Mouse (Mus musculus): ENCODE data around the gene Ddc. TPM values are rescaled to one million over a fixed set of nuclear protein-coding genes. Genes with fewer than 3 reads are reported as not detected.

The Ddc gene
- polyA plus RNA-seq, 1 experiment from 2014 or later: 19.2 TPM

DNA sequence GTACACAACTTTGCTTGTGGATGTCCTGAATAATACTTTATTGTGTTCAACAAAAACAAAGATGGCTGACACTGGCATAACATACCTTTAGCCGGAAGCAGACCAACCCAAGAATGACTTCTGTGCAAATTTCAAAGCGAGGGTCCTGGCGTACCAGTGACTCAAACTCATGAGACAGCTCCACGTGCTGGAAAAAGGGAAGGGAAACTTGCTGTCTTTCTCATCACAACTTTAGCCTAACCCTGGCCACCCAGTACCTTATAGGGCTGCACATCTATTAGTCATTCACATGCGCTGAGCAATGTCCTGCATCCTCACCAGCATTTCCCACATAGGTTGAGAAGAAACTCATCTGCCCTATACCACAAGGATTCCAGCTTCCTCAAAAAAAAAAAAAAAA is 78.7 kb downstream of the Ddc start:
- Histone ChIP-seq H3K4me1 (replicated peaks; ENCODE audit: control insufficient read depth, insufficient read depth, low read length) (peaks cover 3% of the 10 kb centered on the region; the same call in 1 of the 2 replicates), H3K36me3 (ENCODE audit: control insufficient read depth, insufficient read depth) (no peaks in the 10 kb centered on the region; the same call in 1 of the 2 replicates), H3K4me3 (ENCODE audit: low read depth, low read length) (no peak overlapping the region), H3K4me2 (replicated peaks; ENCODE audit: low read depth) (no peak overlapping the region), H3K27ac (ENCODE audit: low read depth, low read length) (no peak overlapping the region), H3K9me3 (ENCODE audit: control insufficient read depth) (no peaks in the 10 kb centered on the region), H3K9ac (ENCODE audit: low read depth, low read length) (no peak overlapping the region), H3K27me3 (replicated peaks; ENCODE audit: control insufficient read depth, insufficient read depth, low read length) (no peaks in the 10 kb centered on the region)
- TF ChIP-seq CTCF (IDR thresholded peaks at IDR 0.05; ENCODE audit: low read depth): no peak
- 92% methylated on average over 5 of the region's 5 CpGs for WGBS
- ATAC-seq: no peak

GRCm38 (mm10) chr11:11818797-11819196 is 79.1 kb downstream of the Ddc start:
- Histone ChIP-seq H3K4me2 (replicated peaks; ENCODE audit: low read depth) (no peak overlapping the region), H3K4me3 (ENCODE audit: low read depth, low read length) (no peak overlapping the region), H3K4me1 (replicated peaks; ENCODE audit: control insufficient read depth, insufficient read depth, low read length) (peaks cover 3% of the 10 kb centered on the region; the same call in 1 of the 2 replicates), H3K9ac (ENCODE audit: low read depth, low read length) (no peak overlapping the region), H3K27me3 (replicated peaks; ENCODE audit: control insufficient read depth, insufficient read depth, low read length) (no peaks in the 10 kb centered on the region), H3K9me3 (ENCODE audit: control insufficient read depth) (no peaks in the 10 kb centered on the region), H3K36me3 (ENCODE audit: control insufficient read depth, insufficient read depth) (no peaks in the 10 kb centered on the region; the same call in 1 of the 2 replicates), H3K27ac (ENCODE audit: low read depth, low read length) (no peak overlapping the region)
- WGBS: 87% methylated on average over 6 of the region's 6 CpGs
- TF ChIP-seq CTCF (IDR thresholded peaks at IDR 0.05; ENCODE audit: low read depth): no peak
- no peak for ATAC-seq

DNA sequence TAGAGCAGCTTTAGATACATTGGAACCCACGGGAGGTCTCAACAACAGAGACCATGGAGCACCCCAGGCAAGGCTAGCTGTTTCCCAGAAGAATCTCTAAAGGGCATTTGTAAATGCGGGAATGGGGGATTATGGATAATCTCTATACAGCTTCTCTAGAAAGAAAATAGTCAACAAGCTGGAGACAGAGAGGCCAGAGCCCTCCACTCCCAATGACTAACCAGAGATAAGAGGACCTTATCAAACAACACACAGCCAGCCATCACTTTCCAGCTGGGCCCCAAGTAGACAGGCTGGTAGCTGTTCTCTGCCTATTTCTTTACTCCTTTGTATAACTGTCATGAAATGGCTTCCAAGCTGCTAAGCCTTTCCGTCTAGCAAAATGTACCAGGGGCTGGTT is 82.2 kb downstream of the Ddc start:
- Histone ChIP-seq H3K4me3 (ENCODE audit: low read depth, low read length) (no peak overlapping the region), H3K4me1 (replicated peaks; ENCODE audit: control insufficient read depth, insufficient read depth, low read length) (no peaks in the 10 kb centered on the region), H3K27ac (ENCODE audit: low read depth, low read length) (no peak overlapping the region), H3K9me3 (ENCODE audit: control insufficient read depth) (no peaks in the 10 kb centered on the region), H3K9ac (ENCODE audit: low read depth, low read length) (no peak overlapping the region), H3K36me3 (ENCODE audit: control insufficient read depth, insufficient read depth) (no peaks in the 10 kb centered on the region; the same call in 1 of the 2 replicates), H3K27me3 (replicated peaks; ENCODE audit: control insufficient read depth, insufficient read depth, low read length) (no peaks in the 10 kb centered on the region), H3K4me2 (replicated peaks; ENCODE audit: low read depth) (no peak overlapping the region)
- no peak for TF ChIP-seq CTCF (IDR thresholded peaks at IDR 0.05; ENCODE audit: low read depth)
- 59% methylated on average over 3 of the region's 3 CpGs for WGBS
- no peak for ATAC-seq

DNA sequence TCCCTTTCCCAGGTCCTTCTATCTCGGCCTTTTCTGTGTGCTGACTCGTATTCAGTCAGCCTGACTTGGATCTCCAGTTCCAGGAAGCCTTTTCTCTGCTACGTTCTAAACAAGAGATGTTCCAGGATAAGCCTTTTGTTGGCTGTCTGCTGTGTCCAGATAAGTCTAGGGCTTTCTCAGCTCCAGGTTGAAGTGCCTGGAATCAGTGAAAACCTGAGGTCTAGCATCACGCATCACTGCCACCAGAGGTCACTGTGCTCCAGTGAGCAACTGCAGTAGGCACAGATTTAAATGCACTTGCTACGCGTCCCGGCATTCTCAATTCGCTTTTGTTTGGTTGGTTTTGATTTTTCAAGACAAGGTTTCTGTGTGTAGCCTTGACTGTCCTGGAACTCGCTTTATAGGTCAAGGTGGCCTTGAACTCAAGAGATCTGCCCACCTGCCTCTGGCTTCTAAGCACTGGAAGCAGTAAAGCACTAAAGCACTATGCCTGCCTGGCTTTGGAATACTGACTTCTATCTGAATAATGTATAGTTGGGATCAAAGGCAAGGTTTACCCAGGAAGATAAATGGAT is 86.0 kb downstream of the Ddc start:
- H3K27me3 ChIP-seq (replicated peaks; ENCODE audit: control insufficient read depth, insufficient read depth, low read length): no peaks in the 10 kb centered on the region
- TF ChIP-seq CTCF (IDR thresholded peaks at IDR 0.05; ENCODE audit: low read depth): peak; percentile 98
- H3K4me2 ChIP-seq (replicated peaks; ENCODE audit: low read depth): peak overlapping the region; percentile 54
- H3K27ac ChIP-seq (ENCODE audit: low read depth, low read length): no peak overlapping the region
- H3K9ac ChIP-seq (ENCODE audit: low read depth, low read length): no peak overlapping the region
- H3K4me1 ChIP-seq (replicated peaks; ENCODE audit: control insufficient read depth, insufficient read depth, low read length): no peaks in the 10 kb centered on the region
- ATAC-seq: no peak
- no peaks in the 10 kb centered on the region for H3K36me3 ChIP-seq (ENCODE audit: control insufficient read depth, insufficient read depth)
- H3K4me3 ChIP-seq (ENCODE audit: low read depth, low read length): no peak overlapping the region
- 24% methylated on average over 9 of the region's 9 CpGs for WGBS
- no peaks in the 10 kb centered on the region for H3K9me3 ChIP-seq (ENCODE audit: control insufficient read depth)

DNA sequence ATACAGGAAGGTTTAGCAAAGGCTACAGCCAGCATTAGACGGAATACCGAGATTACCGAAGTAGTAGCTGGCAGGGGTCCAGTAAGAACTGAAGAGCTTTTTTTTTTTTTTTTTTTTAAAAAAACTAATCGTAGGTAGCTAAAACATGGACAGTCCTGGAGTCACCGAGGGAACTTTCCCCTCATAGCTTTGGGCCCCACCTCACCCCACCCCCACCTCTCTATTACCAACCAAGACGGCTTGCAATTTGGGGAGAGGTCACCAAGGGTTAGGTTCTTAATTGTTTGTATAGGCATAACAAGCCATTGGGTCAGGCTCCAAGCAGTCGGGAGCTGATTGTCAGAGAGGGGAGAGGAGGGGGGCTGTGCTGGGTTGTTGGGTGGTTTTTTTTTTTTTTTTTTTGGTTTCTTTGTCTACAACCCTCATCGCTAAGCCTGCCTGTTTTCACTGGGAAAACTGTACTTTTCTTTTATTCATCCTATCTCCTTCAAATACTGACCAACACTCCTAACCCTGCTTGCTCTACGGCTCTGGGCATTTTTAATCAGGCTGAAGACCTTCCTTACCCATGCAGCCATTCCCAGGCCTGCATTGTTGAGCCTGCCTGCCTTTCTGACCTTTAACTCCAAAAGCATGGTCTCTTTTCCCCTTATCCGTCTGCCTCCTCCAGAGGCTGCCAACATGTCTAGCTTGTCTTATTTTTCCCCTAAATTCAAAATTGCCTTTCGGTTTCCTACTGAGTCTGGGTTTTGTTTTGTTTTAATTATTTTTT is 88.4 kb downstream of the Ddc start:
- peak overlapping the region; percentile 88 for H3K27ac ChIP-seq (ENCODE audit: low read depth, low read length)
- H3K9ac ChIP-seq (ENCODE audit: low read depth, low read length): peak overlapping the region; percentile 75
- H3K4me2 ChIP-seq (replicated peaks; ENCODE audit: low read depth): peak overlapping the region; percentile 91
- TF ChIP-seq CTCF (IDR thresholded peaks at IDR 0.05; ENCODE audit: low read depth): no peak
- no peaks in the 10 kb centered on the region for H3K4me1 ChIP-seq (replicated peaks; ENCODE audit: control insufficient read depth, insufficient read depth, low read length)
- no peaks in the 10 kb centered on the region for H3K9me3 ChIP-seq (ENCODE audit: control insufficient read depth)
- WGBS: 15% methylated on average over 11 of the region's 11 CpGs
- peak overlapping the region; percentile 70 for H3K4me3 ChIP-seq (ENCODE audit: low read depth, low read length)
- H3K27me3 ChIP-seq (replicated peaks; ENCODE audit: control insufficient read depth, insufficient read depth, low read length): no peaks in the 10 kb centered on the region
- ATAC-seq: no peak
- no peaks in the 10 kb centered on the region for H3K36me3 ChIP-seq (ENCODE audit: control insufficient read depth, insufficient read depth)

- H3K9me3 ChIP-seq (ENCODE audit: control insufficient read depth): no peaks in the 10 kb centered on the region
- under 1% methylated on average over 53 of the region's 53 CpGs for WGBS
These were observed 89.0 kb downstream of the Ddc start, which contains the start of gene Fignl1 for GRCm38 (mm10) chr11:11808820-11809403. Fignl1 (minus strand) TSS chr11:11808962.

More at GRCm38 (mm10) chr11:11808820-11809403, 89.0 kb downstream of the Ddc start, which contains the start of gene Fignl1:
- peak within 1 kb of the TSS; percentile 91 for H3K4me2 ChIP-seq (replicated peaks; ENCODE audit: low read depth)
- TF ChIP-seq CTCF (IDR thresholded peaks at IDR 0.05; ENCODE audit: low read depth): peak; percentile 46
- H3K36me3 ChIP-seq (ENCODE audit: control insufficient read depth, insufficient read depth): no peaks in the 10 kb centered on the region; the same call in 1 of the 2 replicates
- H3K4me1 ChIP-seq (replicated peaks; ENCODE audit: control insufficient read depth, insufficient read depth, low read length): no peaks in the 10 kb centered on the region
- ATAC-seq: peak; percentile 98
- H3K27ac ChIP-seq (ENCODE audit: low read depth, low read length): peak within 1 kb of the TSS; percentile 88
- no peaks in the 10 kb centered on the region for H3K27me3 ChIP-seq (replicated peaks; ENCODE audit: control insufficient read depth, insufficient read depth, low read length)
- peak within 1 kb of the TSS; percentile 75 for H3K9ac ChIP-seq (ENCODE audit: low read depth, low read length)
- H3K4me3 ChIP-seq (ENCODE audit: low read depth, low read length): peak within 1 kb of the TSS; percentile 70
